Mouse (Mus musculus) liver, embryonic 14.5 days (tissue): ENCODE data around the gene Nos1ap. TPM values are rescaled to one million over a fixed set of nuclear protein-coding genes. Genes with fewer than 3 reads are reported as not detected.

Source experiments
- ATAC-seq: fragments of 200-750 bp; cut with Nextera tagmentation; 2 replicates; pipeline ENCODE4 v1.8.0; 2017; ENCODE audit warnings: moderate number of reproducible peaks, mild to moderate bottlenecking, moderate library complexity; ENCODE audit not compliant: insufficient read depth
- DNase-seq, 3 experiments: peaks; one replicate each; pipeline ENCODE4 v3.0.0-alpha.2; 2012 to 2013; ENCODE audit warnings: low read depth in 3 of 3, low spot score in 3 of 3
- H3K27ac ChIP-seq: fragments of 300-500 bp; sonication (generic); 2 replicates; pipeline ENCODE4 v1.5.1; 2014; ENCODE audit warnings: moderate library complexity, mild to moderate bottlenecking, control low read depth, inconsistent platforms
- H3K27me3 ChIP-seq: fragments of 300-500 bp; sonication (generic); 2 replicates; pipeline ENCODE4 v1.6.1; 2014; ENCODE audit warnings: mild to moderate bottlenecking, low read length, moderate library complexity; ENCODE audit not compliant: control insufficient read depth, insufficient read depth
- H3K36me3 ChIP-seq: fragments of 300-500 bp; sonication (generic); replicated peaks from 2 replicates; pipeline ENCODE4 v1.6.1; 2014; ENCODE audit warnings: low read depth; ENCODE audit not compliant: control insufficient read depth, insufficient read depth
- H3K4me1 ChIP-seq, 2 experiments: fragments of 200-500 bp in 1 of 2; fragments of 300-500 bp in 1 of 2; sonication (generic) in 1 of 2; replicated peaks; 2 replicates each; pipeline ENCODE4 v1.6.1; 2012 to 2014; ENCODE audit warnings: antibody characterized with exemption in 1 of 2, inconsistent platforms in 1 of 2, low read length in 1 of 2; ENCODE audit not compliant: control insufficient read depth in 2 of 2, insufficient read depth in 2 of 2
- H3K4me2 ChIP-seq: fragments of 300-500 bp; sonication (generic); 2 replicates; pipeline ENCODE4 v1.6.1; 2014; ENCODE audit warnings: low read depth, mild to moderate bottlenecking, control low read depth, moderate library complexity
- H3K4me3 ChIP-seq, 2 experiments: fragments of 200-500 bp in 1 of 2; fragments of 300-500 bp in 1 of 2; sonication (generic) in 1 of 2; 2 replicates each; pipeline ENCODE4 v1.5.1; 2012 to 2014; ENCODE audit warnings: low read depth in 2 of 2, low read length in 2 of 2, mild to moderate bottlenecking in 2 of 2, control low read depth in 1 of 2, inconsistent platforms in 1 of 2, moderate library complexity in 1 of 2; ENCODE audit not compliant: insufficient read depth in 1 of 2
- H3K9ac ChIP-seq: fragments of 300-500 bp; sonication (generic); replicated peaks from 2 replicates; pipeline ENCODE4 v1.6.1; 2014; ENCODE audit warnings: mild to moderate bottlenecking, control low read depth, moderate library complexity
- H3K9me3 ChIP-seq: fragments of 300-500 bp; sonication (generic); 2 replicates; pipeline ENCODE4 v1.6.1; 2016; ENCODE audit warnings: low read length, mixed read lengths; ENCODE audit not compliant: control insufficient read depth
- CTCF ChIP-seq: IDR thresholded peaks from 2 replicates; pipeline ENCODE4 v1.5.1; 2016; ENCODE audit warnings: antibody characterized with exemption, low read depth, control low read depth
- EP300 ChIP-seq: IDR thresholded peaks from 2 replicates; pipeline ENCODE4 v1.6.1; 2016; ENCODE audit warnings: antibody characterized with exemption, low read depth
- WGBS: fragments of 180-500 bp; shearing (Covaris S2); extraction: QIAGEN DNeasy Blood & Tissue Kit; methylation state at CpG from one replicate; pipeline ENCODE4 v1.1.7; 2014; ENCODE audit not compliant: insufficient replicate concordance; 5-methylcytosine and 5-hydroxymethylcytosine counted together
- polyA plus RNA-seq, 2 experiments: library from polyadenylated mRNA; depleted of rRNA in 1 of 2; stranded (reverse) in 1 of 2; unstranded in 1 of 2; fragments of >200 nt; fragmentation: Nextera tagmentation in 1 of 2; extraction: Ambion mirVana in 1 of 2; gene quantifications; 2 replicates each; pipeline versions ENCODE4 v1.2.1 to v1.2.3; 2012 to 2014

Nos1ap gene
- polyA plus RNA-seq, 2 experiments = 1.8 to 2.2 TPM

- DNase-seq = no peak
- Histone ChIP-seq H3K9me3 (no peaks in the 10 kb centered on the region), H3K4me1 (no peaks in the 10 kb centered on the region), H3K27me3 (no peaks in the 10 kb centered on the region), H3K36me3 (no peaks in the 10 kb centered on the region), H3K4me2 (no peak overlapping the region), H3K27ac (no peak overlapping the region), H3K9ac (no peak overlapping the region), H3K4me3 (no peak overlapping the region)
- TF ChIP-seq EP300 = no peak
- no peak for TF ChIP-seq CTCF
- no peak for ATAC-seq
- 53% methylated on average over 5 of the region's 5 CpGs for WGBS
Observed at GRCm38 (mm10) chr1:170431312-170431711, 158.3 kb downstream of the Nos1ap start.

- Histone ChIP-seq H3K4me1 (no peaks in the 10 kb centered on the region), H3K4me3 (no peak overlapping the region), H3K27me3 (no peaks in the 10 kb centered on the region), H3K4me2 (no peak overlapping the region), H3K36me3 (no peaks in the 10 kb centered on the region), H3K9ac (no peak overlapping the region), H3K9me3 (no peaks in the 10 kb centered on the region), H3K27ac (no peak overlapping the region)
- 73% methylated on average over 7 of the region's 7 CpGs for WGBS
- ATAC-seq (no peak), DNase-seq (no peak)
- no peak for TF ChIP-seq EP300
- TF ChIP-seq CTCF = no peak
Observed at GRCm38 (mm10) chr1:170430660-170431059, 159.0 kb downstream of the Nos1ap start.

GRCm38 (mm10) chr1:170429656-170430055, 160.0 kb downstream of the Nos1ap start:
- WGBS = 63% methylated on average over 6 of the region's 6 CpGs
- H3K27ac ChIP-seq = no peak overlapping the region
- ATAC-seq (no peak), DNase-seq (no peak)
- H3K9me3 ChIP-seq = no peaks in the 10 kb centered on the region
- no peaks in the 10 kb centered on the region for H3K27me3 ChIP-seq
- H3K4me2 ChIP-seq = no peak overlapping the region
- no peaks in the 10 kb centered on the region for H3K36me3 ChIP-seq
- TF ChIP-seq EP300 (no peak), CTCF (no peak)
- no peak overlapping the region for H3K4me3 ChIP-seq
- no peak overlapping the region for H3K9ac ChIP-seq
- H3K4me1 ChIP-seq = no peaks in the 10 kb centered on the region

- H3K36me3 ChIP-seq = no peaks in the 10 kb centered on the region
- H3K9ac ChIP-seq = no peak overlapping the region
- H3K9me3 ChIP-seq = no peaks in the 10 kb centered on the region
- H3K4me3 ChIP-seq = no peak overlapping the region
- H3K4me1 ChIP-seq = no peaks in the 10 kb centered on the region
- ATAC-seq = no peak
- H3K27me3 ChIP-seq = no peaks in the 10 kb centered on the region
- no peak overlapping the region for H3K27ac ChIP-seq
- TF ChIP-seq CTCF (no peak), EP300 (no peak)
- H3K4me2 ChIP-seq = no peak overlapping the region
- DNase-seq = no peak
- 61% methylated on average over 2 of the region's 2 CpGs for WGBS
Observed at GRCm38 (mm10) chr1:170428141-170428540, 161.5 kb downstream of the Nos1ap start.

- 68% methylated on average over 10 of the region's 10 CpGs for WGBS
- TF ChIP-seq CTCF = no peak
- TF ChIP-seq EP300 = no peak
- ATAC-seq (no peak), DNase-seq (no peak)
- Histone ChIP-seq H3K27ac (no peak overlapping the region), H3K4me3 (no peak overlapping the region), H3K27me3 (no peaks in the 10 kb centered on the region), H3K4me2 (no peak overlapping the region), H3K36me3 (no peaks in the 10 kb centered on the region), H3K9ac (no peak overlapping the region), H3K9me3 (no peaks in the 10 kb centered on the region), H3K4me1 (no peaks in the 10 kb centered on the region)
Observed at GRCm38 (mm10) chr1:170424258-170424889, 165.3 kb downstream of the Nos1ap start.
